Mouse (Mus musculus) layer of hippocampus, adult 18-20 months (tissue): Measurements from ENCODE around the gene Dnm3. TPM values are rescaled to one million over a fixed set of nuclear protein-coding genes. Genes with fewer than 3 reads are reported as not detected.

Source experiments
- DNase-seq, 2 experiments: peaks; one replicate each; pipeline ENCODE4 v3.0.0; 2022; ENCODE audit warnings: low spot score in 2 of 2
- total RNA-seq, 2 experiments: library from RNA; stranded (reverse); gene quantifications; 2 replicates each; pipeline ENCODE4 v1.2.3; 2021

The Dnm3 gene
- total RNA-seq, 2 experiments from 2014 or later = 80.5 to 80.9 TPM

DNA sequence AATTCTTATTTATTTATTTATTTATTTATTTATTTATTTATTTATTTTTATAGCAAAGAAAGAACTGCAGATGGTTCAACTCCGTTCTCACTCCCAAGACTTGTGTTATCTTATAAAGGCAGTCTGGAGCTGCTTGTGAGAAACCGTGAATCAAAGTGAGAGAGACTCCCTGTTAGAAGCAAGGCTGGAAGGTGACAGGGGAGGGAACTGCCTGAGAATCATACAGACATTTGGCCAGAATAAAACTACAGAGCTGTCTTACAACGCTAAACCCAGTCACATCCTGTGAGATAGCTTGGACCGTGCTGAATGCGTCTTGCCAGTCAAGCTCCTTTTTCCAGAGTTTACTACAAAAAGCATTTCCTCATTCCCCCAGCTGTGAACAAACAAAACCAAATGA, 439.4 kb downstream of the Dnm3 start:
- DNase-seq = no peak

DNA sequence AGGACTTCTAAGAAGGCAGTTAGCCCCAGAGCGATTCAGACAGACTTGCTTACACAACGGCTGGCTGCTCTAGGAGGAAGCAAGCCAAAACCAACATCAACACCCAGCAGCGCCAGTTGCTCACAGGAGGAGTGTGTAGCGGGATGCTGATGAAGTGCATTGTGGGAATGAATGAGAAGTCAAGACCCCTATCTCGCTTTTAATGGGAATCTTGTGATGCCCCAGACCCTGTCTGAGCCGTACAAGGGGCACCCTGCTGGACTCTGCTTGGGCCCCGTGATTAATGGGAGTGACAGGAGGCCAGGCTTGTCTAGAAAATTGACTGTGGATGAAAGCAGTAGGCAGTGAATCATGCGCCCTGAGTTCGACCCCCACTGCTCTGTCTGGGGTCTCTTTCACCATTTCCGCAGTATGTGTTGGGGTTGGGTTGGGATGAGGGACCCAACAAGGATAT, 439.8 kb downstream of the Dnm3 start:
- DNase-seq = peak in 1 of 2 experiments; percentile 54

DNA sequence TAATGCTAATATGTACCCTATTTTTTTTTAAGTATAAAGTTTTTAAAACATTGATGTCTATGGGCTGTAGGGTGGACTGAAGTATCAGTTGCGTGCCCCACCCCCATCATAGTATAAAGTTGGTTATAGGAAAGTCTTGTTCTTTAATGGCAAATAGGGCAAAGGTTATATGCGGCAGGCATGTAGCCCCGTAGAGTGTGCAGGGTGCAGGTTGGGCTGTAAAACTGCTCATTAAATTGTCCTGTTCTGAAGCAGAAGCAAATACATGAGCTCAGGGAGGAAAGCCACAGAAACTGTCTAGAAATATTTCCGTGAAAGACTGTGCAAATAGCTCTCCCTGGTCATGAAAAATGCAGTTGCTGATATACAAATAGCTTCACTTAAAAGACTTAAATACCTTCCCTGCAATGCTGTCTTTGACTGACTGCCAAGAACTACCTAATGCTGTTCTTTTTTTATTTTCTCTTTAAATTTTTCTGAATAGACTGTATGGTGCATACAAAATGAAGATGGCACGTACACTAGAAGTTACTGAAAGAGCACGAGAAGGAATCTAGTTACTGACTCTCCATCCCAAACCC, 440.6 kb downstream of the Dnm3 start:
- no peak for DNase-seq

DNA sequence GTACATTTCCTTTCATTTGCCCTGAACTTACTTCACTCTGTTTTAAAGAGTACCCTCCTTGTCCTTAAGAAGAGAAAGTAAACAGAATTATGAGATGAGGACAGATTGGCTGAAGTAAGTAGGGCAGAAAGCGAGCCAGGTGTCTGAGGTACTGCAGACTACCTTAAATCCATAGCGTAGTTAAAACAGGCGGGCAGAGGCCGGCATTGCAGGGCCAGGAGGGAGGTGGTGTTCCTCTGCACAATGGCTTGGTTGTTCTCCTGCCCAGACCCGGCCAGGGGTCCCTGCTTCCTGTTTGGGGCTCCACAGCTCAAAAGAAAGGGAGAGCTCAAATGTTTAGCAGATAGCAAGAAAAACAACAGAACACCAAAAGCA, 441.4 kb downstream of the Dnm3 start:
- no peak for DNase-seq

DNA sequence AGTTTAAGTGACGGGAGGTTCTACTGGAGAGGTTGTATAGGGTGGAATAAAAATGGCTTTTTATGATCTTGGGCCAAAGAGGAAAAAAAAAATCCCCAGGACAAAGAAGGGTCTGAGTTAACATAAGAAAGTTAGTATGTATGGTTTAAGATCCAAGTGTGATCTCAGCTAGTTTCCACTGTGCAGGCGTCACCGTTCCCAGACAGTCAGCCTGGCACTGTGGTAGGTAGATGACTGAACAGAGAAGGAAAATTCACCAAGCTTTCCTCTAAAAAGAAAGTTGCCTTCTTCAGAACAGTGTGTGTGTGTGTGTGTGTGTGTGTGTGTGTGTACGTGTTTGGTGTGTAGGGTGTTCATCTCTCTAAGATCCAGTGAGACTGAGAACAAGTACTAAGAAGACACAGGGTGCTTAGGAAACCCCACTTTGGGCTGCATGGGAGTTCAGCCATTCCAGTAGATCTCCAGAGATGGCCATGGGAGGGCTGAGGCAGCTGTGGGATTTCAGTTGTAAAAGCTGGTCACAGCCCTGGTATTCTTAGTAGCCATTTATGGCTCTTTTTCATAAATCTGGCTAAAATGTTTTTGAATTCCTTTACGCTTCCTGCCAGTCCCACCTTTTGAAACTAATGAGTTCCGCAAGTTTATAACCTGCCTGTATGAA, 441.9 kb downstream of the Dnm3 start:
- DNase-seq = no peak

DNA sequence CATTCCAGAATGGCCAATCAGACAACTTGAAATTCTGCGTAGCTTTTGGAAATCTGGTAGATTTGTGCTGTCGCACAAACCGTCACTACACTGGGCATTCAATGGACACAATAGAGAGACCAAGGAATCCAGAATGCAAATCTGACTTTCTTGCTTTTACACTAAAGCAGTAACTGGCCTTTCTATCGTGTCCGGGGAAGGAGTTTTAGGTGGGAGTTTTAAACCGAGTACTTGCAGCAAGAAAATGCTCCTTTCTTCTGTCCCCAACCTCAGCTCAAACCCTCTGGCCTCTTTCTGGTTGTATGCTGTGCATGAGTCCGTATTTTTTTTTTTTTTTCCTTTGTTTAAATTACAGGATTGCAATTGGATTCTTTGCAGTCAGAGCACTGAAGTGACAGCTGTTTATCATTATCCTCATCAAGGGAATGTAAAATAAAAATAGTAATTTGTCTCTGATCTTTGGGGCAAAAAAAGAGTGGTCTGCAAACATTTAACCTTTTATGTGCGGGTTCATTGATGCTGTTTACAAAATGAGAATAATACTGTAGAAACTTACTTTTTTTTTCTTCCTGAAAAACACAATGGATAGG, 454.1 kb downstream of the Dnm3 start:
- no peak for DNase-seq

DNA sequence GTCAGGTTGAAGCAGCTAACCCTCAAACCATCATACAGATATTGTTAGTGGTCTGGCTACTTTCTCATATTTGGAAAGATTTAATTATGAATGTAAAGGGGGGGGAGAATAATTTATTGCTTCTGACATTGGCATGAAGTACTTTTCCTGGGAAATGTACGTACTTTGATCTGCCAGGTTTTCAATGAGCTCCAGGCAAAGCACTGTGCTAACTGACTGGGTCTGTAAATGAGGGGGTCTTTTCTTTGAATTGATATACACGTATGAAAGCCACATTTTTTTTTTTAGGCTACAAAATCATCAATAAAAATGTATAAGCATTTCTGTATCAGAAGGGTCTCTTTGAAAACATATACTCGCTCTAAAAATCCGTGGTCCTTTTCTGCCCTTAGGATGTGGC, 457.1 kb downstream of the Dnm3 start:
- no peak for DNase-seq

DNA sequence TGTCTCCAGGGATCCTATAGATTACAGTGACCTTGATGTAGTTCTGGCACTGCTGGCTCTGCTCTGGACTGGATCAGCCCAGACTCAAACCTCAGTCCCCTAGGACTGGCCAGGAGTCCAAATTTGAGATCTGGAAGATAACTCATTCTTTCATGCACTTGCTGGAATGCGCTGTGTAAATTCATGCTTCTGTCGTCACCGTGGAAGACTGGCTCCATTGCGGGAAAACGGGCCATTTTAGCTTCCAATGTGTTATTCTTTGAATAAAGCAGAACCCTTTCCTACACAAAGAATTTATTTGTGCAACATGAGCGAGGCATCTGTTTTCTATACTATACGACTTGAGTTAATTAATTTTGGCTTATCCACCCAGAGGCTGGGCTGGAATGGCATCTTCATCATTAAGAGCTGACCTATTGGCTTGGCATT, 457.5 kb downstream of the Dnm3 start:
- no peak for DNase-seq

DNA sequence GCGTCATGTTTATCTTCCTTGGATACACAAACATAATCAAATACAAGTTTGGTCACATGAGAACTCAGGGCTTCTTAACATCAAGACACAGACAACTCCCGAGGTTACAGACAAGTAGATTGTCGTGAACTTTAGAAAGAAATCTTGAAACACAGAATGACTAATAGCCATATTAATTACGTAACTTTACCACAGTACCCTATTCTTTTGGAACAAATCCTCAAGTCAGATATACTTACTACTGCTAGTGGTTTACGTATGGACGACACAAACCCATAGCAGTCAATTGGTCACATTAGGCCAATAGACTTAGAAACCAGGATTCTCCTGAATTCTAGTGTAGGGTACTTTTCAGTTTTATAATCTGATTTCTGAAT, 459.2 kb downstream of the Dnm3 start:
- no peak for DNase-seq

DNA sequence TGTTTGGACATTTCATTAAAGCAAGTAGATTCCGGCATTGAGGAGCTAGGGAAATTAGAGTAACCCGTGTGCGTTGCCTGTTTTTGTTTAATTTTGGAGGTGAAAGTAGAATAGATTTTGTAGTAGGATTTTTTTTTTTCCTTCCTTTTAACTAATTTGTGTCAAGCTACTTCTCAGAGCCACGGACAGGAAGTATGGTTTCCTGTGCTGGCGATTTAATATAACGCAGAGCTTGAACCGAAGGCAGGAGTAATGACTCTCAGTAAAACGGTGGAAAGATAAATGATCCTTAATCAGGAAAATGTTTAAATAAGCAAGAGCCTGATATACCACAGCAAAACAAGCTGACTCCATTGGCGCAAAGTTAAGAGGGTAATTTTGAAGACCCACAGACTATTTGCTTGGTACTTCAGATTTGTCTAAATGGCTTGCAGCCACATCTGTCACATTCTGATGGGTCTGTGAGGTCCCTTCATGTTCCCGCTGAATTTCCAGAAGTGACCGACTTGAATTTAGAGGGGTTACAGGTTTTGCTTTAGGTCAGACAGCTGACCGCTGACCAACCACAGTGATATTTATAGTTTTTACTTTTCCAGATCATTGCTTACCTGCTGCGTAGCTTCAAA, 459.7 kb downstream of the Dnm3 start:
- no peak for DNase-seq

DNA sequence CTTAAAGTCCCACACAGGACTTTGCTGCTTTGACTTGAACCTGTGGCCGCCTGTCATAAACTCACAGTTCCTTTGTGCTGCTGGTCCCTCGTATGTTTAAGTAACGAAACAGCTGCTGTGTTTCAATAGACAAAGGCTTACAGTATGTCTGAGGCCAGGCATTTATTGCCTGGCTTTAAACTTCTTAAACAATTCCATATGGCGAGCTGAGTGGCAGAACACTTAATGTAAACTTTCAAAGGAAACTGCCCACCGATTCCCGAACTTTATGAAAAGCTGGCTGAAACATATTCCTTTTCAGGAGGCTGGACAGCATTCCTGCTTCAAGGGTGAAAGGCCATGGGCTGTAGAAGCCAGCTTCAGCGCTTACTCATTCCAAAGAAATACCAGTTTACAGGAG, 460.9 kb downstream of the Dnm3 start:
- no peak for DNase-seq

DNA sequence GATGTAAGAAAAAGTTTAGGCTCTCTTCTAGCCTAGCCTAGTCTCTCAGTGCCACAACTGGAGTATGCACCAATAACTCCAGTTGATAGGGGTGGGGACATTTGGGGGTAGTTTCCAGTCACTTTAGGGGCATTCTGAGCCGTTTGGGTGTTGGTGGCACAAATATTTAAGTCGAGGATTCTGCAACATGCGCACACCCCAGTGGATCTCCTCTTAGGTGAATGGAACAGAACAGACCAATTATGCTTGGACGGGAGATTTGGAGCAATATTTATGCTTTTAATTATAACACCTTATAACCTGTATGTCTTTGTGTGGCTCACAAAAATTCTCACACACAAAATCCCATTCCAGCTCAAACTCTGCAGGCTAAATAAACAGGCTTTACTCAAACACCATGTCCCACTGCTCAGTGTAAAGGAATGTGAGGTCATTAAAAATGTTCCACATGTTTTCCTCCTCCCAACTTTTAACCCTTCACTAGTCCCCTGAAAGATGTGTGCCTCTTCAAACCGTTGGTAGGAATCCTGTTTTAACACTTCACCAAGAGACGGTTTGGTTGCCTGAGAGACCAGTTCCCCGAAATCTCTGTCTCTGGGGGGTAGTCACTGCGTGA, 462.5 kb downstream of the Dnm3 start:
- DNase-seq = no peak

DNA sequence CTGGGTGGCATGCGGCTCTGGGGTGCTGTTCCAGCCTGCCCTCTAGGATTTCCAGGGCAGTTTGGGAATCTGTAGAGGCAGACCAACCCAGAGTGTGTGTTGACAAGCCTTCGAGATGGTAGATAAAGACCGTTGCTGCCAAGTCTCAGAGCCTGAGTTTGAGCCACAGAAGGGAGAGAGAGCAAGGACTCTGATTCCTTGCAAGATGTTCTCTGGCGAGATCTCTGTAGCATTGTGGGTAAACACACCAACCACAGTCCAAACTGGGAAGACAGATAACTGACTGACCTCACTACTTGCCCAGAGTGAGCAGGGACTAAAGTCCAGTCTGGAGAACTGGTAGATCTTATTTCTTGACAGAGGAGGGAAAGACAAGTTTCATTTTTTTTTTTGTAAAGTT, 464.3 kb downstream of the Dnm3 start:
- no peak for DNase-seq

DNA sequence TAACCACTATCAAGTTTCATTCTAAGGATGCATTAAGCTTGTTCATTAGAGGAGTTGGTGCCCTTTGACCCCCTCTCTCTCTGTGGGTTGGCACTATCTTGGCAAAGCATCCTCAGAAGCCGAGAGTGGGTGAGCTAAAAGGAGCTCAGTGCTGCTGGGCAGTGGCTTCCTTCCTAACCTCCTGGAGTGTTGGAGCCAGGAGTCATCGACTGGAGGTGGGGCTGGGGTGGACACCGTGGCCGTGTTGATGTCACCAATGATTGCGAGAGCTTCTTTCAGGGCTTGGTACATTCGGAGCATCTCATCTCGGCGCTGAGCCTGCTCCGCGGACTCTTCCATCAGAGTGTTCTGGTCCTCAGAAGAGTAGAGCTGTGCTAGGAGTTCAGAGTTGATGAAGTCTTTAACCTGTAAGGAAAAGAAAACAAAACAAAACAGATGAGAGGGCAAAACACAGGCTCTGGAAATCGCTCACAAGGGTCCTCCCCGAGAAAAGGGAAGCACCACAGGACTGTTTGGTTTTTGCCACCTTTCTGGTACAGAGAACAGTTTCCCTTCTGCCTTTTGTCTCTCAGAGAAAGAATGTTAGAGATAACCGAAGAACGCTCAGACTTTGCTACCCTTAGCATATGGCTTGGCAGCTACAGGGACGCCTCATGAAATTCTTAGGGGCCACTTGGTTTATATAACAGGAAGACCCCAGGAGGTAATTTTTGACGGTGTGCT, 466.1 kb downstream of the Dnm3 start:
- DNase-seq = no peak

DNA sequence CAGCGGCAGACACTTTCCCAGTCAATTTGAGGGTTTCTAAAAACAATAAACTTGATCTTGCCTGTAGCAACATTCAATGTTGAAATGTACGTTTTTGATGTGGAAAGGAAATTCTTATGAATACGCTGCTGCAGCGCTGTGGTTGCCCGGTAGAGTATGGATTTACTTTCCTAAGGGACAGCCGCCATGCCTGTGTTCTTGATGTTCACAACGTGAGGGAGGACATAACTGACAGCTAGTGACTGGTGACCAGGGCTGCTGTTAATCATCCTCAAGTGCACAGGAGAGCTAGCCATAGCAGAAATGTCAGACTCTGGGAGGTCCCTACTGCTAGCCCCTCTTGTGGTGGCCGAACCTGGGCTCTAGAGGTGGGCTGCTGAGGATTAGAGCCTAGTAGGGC, 468.7 kb downstream of the Dnm3 start:
- DNase-seq = no peak

DNA sequence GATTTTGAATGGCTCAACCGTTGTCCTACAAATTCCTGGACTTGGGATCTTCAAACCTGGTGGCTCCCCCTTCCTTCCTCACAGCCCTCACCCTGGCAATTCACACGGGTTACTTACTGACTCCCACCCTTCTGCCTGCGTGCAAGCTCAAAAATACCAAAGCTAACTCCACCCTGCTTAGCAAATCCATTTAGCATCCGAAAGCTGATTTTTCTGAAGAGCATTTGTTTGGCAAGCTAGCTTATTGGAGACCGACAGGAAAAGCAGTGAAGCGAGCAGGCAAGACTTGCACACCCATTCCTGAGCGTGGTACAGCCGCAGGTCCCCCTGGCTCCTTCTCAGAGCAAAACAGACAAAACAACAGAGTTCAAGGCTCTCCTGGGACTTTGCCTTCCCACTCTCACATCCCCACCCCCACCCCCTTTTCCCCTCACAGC, 469.2 kb downstream of the Dnm3 start:
- peak in 1 of 2 experiments; percentile 14 for DNase-seq

DNA sequence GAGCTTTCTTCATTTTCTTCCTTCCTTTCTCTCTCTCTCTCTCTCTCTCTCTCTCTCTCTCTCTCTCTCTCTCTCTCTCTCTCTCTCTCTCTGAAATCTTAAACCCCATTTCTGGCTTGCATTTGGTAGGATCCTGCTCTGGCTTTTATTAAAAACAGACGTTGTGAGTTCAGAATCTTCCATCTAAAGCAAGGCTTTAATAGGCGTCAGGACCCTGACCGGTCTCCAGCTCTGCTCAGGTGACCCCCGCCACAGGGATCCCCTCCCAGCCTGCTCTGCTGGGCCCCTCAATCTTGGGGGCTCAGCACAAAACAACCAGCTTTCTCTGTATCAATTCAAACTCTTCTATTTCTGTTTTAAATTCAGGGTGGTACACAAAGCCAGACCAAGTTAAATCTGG, 469.6 kb downstream of the Dnm3 start:
- DNase-seq = no peak

DNA sequence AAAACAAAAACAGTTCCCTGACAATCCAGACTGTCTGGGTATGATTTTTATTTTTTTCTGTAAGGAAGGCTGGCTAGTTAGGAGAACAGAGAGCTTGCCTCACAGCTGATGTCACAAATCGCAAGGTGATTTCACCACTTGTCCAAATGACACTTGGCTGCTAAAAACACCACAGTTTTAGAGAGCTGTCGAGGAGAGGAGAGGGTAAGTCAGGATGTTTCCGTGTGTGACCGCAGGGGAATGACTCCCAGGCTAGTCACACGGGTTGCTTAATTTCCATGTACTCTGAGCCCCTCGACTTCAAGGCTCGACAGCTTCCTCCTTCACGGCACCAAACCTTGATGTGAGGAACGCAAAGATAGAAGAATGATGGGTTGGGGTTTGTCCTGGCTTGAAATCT, 471.7 kb downstream of the Dnm3 start:
- DNase-seq = no peak

DNA sequence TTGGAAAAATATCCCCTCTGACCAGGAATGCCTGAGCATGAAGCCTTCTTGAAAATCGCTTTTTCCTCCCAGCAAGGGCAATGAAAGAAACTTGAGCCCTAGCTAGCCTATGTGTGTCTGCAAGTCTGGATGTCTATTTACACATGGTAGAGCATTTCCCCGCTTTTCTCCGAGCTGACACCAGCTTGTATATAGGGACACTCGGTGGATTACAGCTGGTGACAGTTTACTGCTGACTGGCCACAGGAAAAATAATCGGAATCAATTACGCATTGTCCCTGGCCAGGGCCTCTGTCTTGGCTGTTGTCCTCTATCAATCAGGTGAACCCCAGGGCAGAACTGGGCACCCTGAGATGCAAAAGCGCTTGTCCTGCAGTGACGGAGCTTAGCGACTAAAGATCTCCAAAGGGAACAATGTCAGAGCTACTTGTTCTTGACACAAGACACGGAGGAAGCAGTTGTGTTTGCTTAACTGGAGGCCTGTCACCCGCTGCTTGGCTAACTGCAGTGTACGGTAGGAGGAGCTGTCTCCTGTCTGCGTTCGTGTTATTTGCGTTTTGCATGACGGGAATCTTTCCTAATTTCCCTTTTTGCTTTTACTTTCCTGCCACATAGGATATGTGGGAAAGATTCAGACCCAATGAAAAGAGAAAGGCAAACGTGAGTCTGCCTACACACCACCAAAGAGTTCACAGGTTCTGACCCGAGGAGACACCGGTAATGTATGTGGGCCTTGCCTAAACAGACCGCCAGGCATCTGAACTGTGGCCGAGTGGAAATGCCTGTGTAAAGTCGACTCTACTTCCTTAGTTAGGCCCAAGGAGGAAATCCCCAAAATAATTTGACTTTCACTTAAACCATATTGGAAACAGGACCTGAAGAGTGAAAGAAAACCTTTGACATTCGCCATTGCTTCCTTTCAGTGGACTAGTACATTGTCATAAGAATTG, 472.7 kb downstream of the Dnm3 start:
- DNase-seq = peak in 1 of 2 experiments; percentile 11

DNA sequence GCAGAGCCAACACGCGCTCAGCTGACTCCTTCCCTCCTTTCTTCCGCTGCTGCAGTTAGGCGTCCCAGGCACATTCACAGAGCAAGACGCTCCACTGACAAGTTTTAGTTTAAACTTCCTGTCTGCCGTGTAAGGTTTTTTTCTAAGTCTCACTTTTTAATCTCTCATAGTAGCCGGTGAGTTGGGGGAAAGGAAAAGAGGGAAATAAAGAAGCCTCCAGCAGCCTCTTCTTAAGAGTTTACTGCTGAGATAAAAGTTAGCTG, 473.4 kb downstream of the Dnm3 start:
- no peak for DNase-seq
